Mouse (Mus musculus) G1E (cell line): ENCODE measurements around the gene Gadd45g. TPM values are rescaled to one million over a fixed set of nuclear protein-coding genes. Genes with fewer than 3 reads are reported as not detected.
A peak's percentile ranks its signal among the peaks of the same experiment; 100 is the strongest.

Experiments used
- ATAC-seq: 2 replicates; pipeline ENCODE4 v1.8.0; 2016; ENCODE audit warnings: mild to moderate bottlenecking; ENCODE audit not compliant: insufficient number of reproducible peaks, poor library complexity, low FRiP score, severe bottlenecking; ENCODE audit errors: extremely low read depth
- DNase-seq: peaks from one replicate; pipeline ENCODE4 v3.0.0; 2012; ENCODE audit warnings: low spot score
- H3K27me3 ChIP-seq: 2 replicates; pipeline ENCODE4 v1.6.1; 2012; ENCODE audit warnings: mild to moderate bottlenecking, low read length, inconsistent platforms; ENCODE audit not compliant: insufficient read depth
- H3K36me3 ChIP-seq: replicated peaks from 2 replicates; pipeline ENCODE3; 2012; ENCODE audit warnings: mild to moderate bottlenecking, inconsistent platforms
- H3K4me1 ChIP-seq: 2 replicates; pipeline ENCODE4 v1.6.1; 2012; ENCODE audit warnings: low read depth, low read length, inconsistent platforms, mixed read lengths; ENCODE audit not compliant: insufficient read depth
- H3K4me3 ChIP-seq: 2 replicates; pipeline ENCODE4 v1.5.1; 2012; ENCODE audit warnings: low read depth, mild to moderate bottlenecking, inconsistent platforms, low read length, moderate library complexity, mixed read lengths
- H3K9me3 ChIP-seq: replicated peaks from 2 replicates; pipeline ENCODE4 v1.6.1; 2012; ENCODE audit warnings: inconsistent platforms
- CTCF ChIP-seq: IDR thresholded peaks from 2 replicates; pipeline ENCODE4 v1.5.1; 2012; ENCODE audit warnings: low read depth, low read length, inconsistent platforms, mixed read lengths
- GATA1 ChIP-seq: IDR thresholded peaks from 2 replicates; pipeline ENCODE4 v1.6.1; 2012; ENCODE audit warnings: borderline replicate concordance, low read length, inconsistent platforms, mixed read lengths
- GATA2 ChIP-seq: IDR thresholded peaks from 2 replicates; pipeline ENCODE4 v1.6.1; 2012; ENCODE audit warnings: low read depth, low read length, inconsistent platforms, borderline replicate concordance
- POLR2AphosphoS5 ChIP-seq: IDR thresholded peaks from 2 replicates; pipeline ENCODE4 v1.6.1; 2012; ENCODE audit warnings: low read depth, low read length, inconsistent platforms; ENCODE audit not compliant: insufficient replicate concordance
- TAL1 ChIP-seq: conservative IDR thresholded peaks from 2 replicates; pipeline ENCODE4 v1.6.1; 2012; ENCODE audit warnings: low read depth, low read length, inconsistent platforms, mixed read lengths
- polyA plus RNA-seq: library from polyadenylated mRNA; stranded (reverse); fragments of >175 nt; gene quantifications from 2 replicates; pipeline ENCODE4 v1.2.3, GENCODE M21; 2012
- total RNA-seq, 2 experiments: library from RNA; stranded (forward) in 1 of 2; stranded (reverse) in 1 of 2; fragments of 200-1000 nt in 1 of 2; fragments of >200 nt in 1 of 2; fragmentation: Nextera tagmentation in 1 of 2; gene quantifications; 2 replicates each; pipeline ENCODE4 v1.2.3; 2014 to 2017

The Gadd45g gene
- total and polyA plus RNA-seq, 3 experiments = 8.1 to 32.6 (median 13.6) TPM

GRCm38 (mm10) chr13:51808141-51808540, 38.3 kb upstream of the Gadd45g start:
- Histone ChIP-seq H3K27me3 (peaks cover 27% of the 10 kb centered on the region), H3K36me3 (no peaks in the 10 kb centered on the region), H3K9me3 (no peaks in the 10 kb centered on the region), H3K4me3 (no peak overlapping the region), H3K4me1 (peaks cover 23% of the 10 kb centered on the region)
- TF ChIP-seq TAL1 (no peak), CTCF (no peak), GATA2 (no peak)
- DNase-seq (no peak), ATAC-seq (no peak)

GRCm38 (mm10) chr13:51813621-51814615, 32.6 kb upstream of the Gadd45g start:
- no peaks in the 10 kb centered on the region for H3K9me3 ChIP-seq
- H3K27me3 ChIP-seq = peaks cover 26% of the 10 kb centered on the region
- H3K36me3 ChIP-seq = no peaks in the 10 kb centered on the region
- peak; percentile 43 for DNase-seq
- no peak for TF ChIP-seq CTCF
- TF ChIP-seq POLR2AphosphoS5 = no peak
- TF ChIP-seq TAL1 = no peak
- TF ChIP-seq GATA2 = no peak
- no peak for TF ChIP-seq GATA1
- H3K4me1 ChIP-seq = peaks cover 50% of the 10 kb centered on the region
- peak; percentile 59 for ATAC-seq
- H3K4me3 ChIP-seq = no peak overlapping the region

GRCm38 (mm10) chr13:51814646-51815045, 31.8 kb upstream of the Gadd45g start:
- ATAC-seq (no peak), DNase-seq (no peak)
- Histone ChIP-seq H3K9me3 (no peaks in the 10 kb centered on the region), H3K4me1 (peaks cover 45% of the 10 kb centered on the region), H3K36me3 (no peaks in the 10 kb centered on the region), H3K27me3 (peaks cover 30% of the 10 kb centered on the region), H3K4me3 (no peak overlapping the region)
- no peak for TF ChIP-seq GATA2
- no peak for TF ChIP-seq TAL1
- no peak for TF ChIP-seq POLR2AphosphoS5
- no peak for TF ChIP-seq CTCF
- no peak for TF ChIP-seq GATA1

- Histone ChIP-seq H3K36me3 (no peaks in the 10 kb centered on the region), H3K9me3 (peaks cover 6% of the 10 kb centered on the region), H3K4me1 (peaks cover 34% of the 10 kb centered on the region), H3K4me3 (no peak overlapping the region), H3K27me3 (peaks cover 36% of the 10 kb centered on the region)
- ATAC-seq (peak; percentile 58; the same call in 1 of the 2 replicates), DNase-seq (no peak)
- no peak for TF ChIP-seq TAL1
- peak; percentile 22; the same call in 1 of the 2 replicates for TF ChIP-seq CTCF
Measured at GRCm38 (mm10) chr13:51815865-51816504, 30.5 kb upstream of the Gadd45g start.

- peaks cover 31% of the 10 kb centered on the region for H3K4me1 ChIP-seq
Measured at GRCm38 (mm10) chr13:51816559-51817041, 29.9 kb upstream of the Gadd45g start.

GRCm38 (mm10) chr13:51818170-51818943, 28.1 kb upstream of the Gadd45g start:
- H3K4me3 ChIP-seq = no peak overlapping the region
- no peak for DNase-seq
- peaks cover 25% of the 10 kb centered on the region for H3K27me3 ChIP-seq
- peaks cover 6% of the 10 kb centered on the region for H3K9me3 ChIP-seq
- peaks cover 36% of the 10 kb centered on the region for H3K4me1 ChIP-seq
- H3K36me3 ChIP-seq = no peaks in the 10 kb centered on the region
- ATAC-seq = no peak
- TF ChIP-seq POLR2AphosphoS5 (no peak), GATA2 (no peak)

More at GRCm38 (mm10) chr13:51816559-51817041, 29.9 kb upstream of the Gadd45g start:
- H3K36me3 ChIP-seq = no peaks in the 10 kb centered on the region
- peaks cover 32% of the 10 kb centered on the region for H3K27me3 ChIP-seq
- ATAC-seq = no peak
- TF ChIP-seq GATA1 (no peak), CTCF (no peak), POLR2AphosphoS5 (no peak), GATA2 (no peak), TAL1 (no peak)
- no peak for DNase-seq
- H3K4me3 ChIP-seq = no peak overlapping the region
- peaks cover 6% of the 10 kb centered on the region for H3K9me3 ChIP-seq
